Mouse (Mus musculus): Measurements from ENCODE around the gene Lysmd2.
"Not testable (repeated sequence)": the region's sequence is repeated elsewhere in the genome, so short reads cannot be mapped to it uniquely, and the experiment has no call there.

DNA sequence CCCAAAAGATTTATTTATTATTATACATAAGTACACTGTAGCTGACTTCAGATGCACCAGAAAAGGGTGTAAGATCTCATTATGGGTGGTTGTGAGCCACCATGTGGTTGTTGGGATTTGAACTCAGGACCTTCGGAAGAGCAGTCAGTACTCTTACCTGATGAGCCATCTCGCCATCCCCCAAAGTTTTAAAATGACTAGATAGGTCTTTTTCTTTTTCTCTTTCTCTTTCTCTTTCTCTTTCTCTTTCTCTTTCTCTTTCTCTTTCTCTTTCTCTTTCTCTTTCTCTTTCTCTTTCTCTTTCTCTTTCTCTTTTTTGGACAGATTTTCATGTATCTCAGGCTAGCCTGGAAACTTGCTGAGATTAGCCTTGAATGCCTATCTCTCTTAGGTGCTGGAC is 5.8 kb upstream of the Lysmd2 start:
- not testable (repeated sequence) for TF ChIP-seq GATA1 (IDR thresholded peaks at IDR 0.05; ENCODE audit: borderline replicate concordance, low read length); FLI1 (IDR thresholded peaks at IDR 0.05; ENCODE audit: low read length)
